Mouse (Mus musculus): ENCODE results near the gene Adgra1. TPM values are rescaled to one million over a fixed set of nuclear protein-coding genes. Genes with fewer than 3 reads are reported as not detected.

The Adgra1 gene
- polyA plus RNA-seq, 1 experiment, result 0.07 TPM

- WGBS, result 89% methylated on average over 7 of the region's 7 CpGs
- DNase-seq (ENCODE audit: low read depth, low spot score), result no peak
These were observed 66.5 kb downstream of the Adgra1 start for GRCm38 (mm10) chr7:139900456-139900855.

GRCm38 (mm10) chr7:139900896-139901295 lies 66.9 kb downstream of the Adgra1 start:
- WGBS, result 87% methylated on average over 6 of the region's 6 CpGs
- no peak for DNase-seq (ENCODE audit: low read depth, low spot score)

DNA sequence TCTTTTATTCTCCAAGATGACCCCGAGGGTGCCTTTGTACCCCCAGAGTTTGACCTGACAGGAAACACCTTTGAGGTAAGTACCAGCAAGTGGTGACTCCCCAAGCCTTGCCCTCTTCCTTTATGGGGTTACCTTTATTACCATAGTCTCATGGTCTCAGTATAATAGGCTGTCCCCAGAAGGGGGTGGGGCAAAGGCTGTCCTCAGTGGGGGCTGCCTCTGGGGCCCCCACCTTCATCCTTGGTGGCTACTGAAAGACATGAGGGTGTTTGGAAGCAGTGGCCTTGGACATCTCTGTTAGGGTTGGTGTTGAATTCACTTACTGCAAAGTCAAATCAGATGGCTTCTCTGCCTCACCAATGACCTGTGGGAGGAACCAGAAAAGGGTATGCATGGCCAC lies 68.0 kb downstream of the Adgra1 start:
- DNase-seq (ENCODE audit: low read depth, low spot score), result no peak
- WGBS, result 5% methylated on average over 1 of the region's 1 CpGs

- DNase-seq (ENCODE audit: low read depth, low spot score), result no peak
- WGBS, result 30% methylated on average over 6 of the region's 6 CpGs
These were observed 71.3 kb downstream of the Adgra1 start for GRCm38 (mm10) chr7:139905261-139905660.

DNA sequence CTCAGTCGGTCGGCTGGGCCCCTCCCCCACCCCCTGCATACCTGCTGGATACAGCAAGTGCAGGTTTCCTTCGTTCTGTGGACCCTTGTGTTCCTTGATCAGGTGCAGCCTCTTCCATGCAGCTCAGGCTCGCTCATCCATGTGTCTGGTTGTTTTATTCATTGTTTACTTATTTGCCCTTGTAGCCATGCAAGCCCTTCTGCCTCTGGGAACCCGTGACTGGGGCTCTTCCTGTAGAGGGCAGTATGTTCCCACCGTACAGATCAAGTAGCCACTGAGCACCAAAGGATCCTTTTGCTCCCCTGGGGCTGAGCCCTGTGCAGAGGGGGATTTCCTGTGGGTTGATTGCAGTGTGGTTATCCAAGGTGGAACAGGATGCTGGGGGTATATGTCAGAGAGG lies 71.7 kb downstream of the Adgra1 start:
- no peak for DNase-seq (ENCODE audit: low read depth, low spot score)
- WGBS, result 3% methylated on average over 6 of the region's 6 CpGs

DNA sequence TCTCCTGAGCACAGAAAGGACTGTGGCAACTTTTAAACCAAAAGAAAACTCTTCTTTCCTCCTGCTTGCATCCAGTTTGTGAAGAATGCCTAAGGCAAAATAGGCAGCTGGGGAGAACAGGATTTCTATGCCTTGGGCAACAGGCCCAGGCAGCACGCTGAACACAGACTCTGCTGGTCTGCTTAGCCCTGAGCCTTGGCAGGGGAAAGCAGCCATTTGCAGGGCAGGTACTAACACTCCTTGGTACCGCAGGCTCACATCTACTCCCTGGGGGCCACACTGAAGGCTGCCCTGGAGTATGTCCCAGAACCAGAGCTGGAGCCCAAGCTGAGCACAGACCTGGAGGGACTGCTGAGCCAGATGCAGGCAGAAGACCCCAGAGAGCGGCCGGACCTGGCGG lies 74.2 kb downstream of the Adgra1 start:
- WGBS, result 68% methylated on average over 5 of the region's 5 CpGs
- DNase-seq (ENCODE audit: low read depth, low spot score), result no peak

- no peak for DNase-seq (ENCODE audit: low read depth, low spot score)
- WGBS, result 50% methylated on average over 6 of the region's 6 CpGs
These were observed 75.5 kb downstream of the Adgra1 start for GRCm38 (mm10) chr7:139909469-139909868.

DNA sequence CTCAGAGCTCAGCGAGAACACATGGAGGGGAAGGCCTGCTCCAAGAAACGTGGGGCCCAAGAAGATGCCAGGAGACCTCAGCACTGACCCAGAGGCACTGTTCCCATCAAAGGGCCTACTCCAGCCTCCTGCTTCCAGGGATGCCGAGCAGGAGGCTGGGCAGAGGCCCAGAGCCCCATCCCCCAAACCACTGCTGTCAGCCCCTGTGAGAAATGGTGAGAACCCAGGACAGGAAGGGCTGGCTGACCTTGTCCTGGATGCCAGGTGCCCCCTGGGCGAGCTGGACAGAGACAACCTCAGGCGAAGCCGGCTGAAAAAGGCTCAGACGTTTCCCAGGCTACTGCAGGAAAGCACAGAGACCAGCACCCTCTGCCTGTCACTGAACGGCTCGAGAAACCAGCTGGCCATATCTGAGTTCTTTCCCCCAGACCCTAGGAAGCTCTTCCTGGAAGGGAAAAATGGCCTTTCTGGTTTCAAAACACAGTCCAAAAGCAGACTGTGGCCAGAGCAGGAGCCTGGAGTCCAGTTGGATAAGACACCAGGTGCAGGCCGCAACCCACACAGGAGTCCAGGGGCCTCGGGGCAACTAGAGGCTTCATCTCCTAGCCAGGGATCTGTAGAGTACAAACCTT lies 76.3 kb downstream of the Adgra1 start:
- WGBS, result 60% methylated on average over 11 of the region's 11 CpGs
- no peak for DNase-seq (ENCODE audit: low read depth, low spot score)

- no peak for DNase-seq (ENCODE audit: low read depth, low spot score)
- WGBS, result 14% methylated on average over 29 of the region's 29 CpGs
These were observed 80.4 kb downstream of the Adgra1 start for GRCm38 (mm10) chr7:139914141-139915047.

- WGBS, result 9% methylated on average over 14 of the region's 14 CpGs
- DNase-seq (ENCODE audit: low read depth, low spot score), result no peak
These were observed 81.8 kb downstream of the Adgra1 start for GRCm38 (mm10) chr7:139915646-139916257.

DNA sequence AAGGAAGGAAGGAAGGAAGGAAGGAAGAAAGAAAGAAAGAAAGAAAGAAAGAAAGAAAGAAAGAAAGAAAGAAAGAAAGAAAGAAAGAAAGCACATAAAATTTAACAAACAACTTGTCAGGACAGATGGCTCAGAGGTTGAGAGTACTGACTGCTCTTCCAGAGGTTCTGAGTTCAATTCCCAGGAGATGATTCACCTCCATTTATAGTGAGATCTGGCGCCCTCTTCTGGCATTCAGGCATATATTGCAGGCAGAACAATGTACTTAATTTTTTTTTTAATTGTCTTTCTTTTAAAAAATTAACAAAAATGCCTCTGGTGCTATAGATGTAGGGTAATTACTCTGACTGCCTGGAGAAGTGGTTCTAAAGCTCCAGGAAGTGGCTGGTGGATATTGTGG lies 82.4 kb downstream of the Adgra1 start:
- 0% methylated on average over 1 of the region's 1 CpGs for WGBS
- DNase-seq (ENCODE audit: low read depth, low spot score), result no peak

DNA sequence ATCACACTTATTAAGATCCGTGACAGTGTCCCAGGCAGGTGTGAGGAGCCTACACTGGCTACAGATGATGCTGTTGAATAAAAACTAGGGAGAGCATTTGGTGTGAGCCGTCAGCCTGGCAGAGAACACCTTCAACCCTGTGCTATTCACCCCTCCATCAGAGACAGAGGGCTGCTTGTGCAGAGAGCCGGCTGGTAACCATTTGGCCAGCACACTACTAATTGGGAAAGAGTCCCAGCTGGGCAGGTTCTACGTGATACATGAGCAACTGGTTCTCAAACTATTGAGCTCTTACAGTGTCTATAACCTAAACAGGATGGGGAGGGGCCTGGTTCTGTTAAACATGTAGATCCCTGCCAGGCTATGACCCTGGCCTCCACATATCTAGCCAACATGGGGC lies 84.3 kb downstream of the Adgra1 start:
- no peak for DNase-seq (ENCODE audit: low read depth, low spot score)
- 70% methylated on average over 4 of the region's 4 CpGs for WGBS

Other genes starting within 250 kb of the Adgra1 start
- gene Cfap46, start 150.4 kb upstream of the Adgra1 start, polyA plus RNA-seq (2012; rRNA removed), result 0.05 TPM in 1 of 2 replicates, not detected in the other
- gene Kndc1, start 60.5 kb downstream of the Adgra1 start, polyA plus RNA-seq (2012; rRNA removed), result 0.11 and 0.18 TPM in 2 replicates
- gene Utf1, start 109.6 kb downstream of the Adgra1 start, polyA plus RNA-seq (2012; rRNA removed), result 0.21 and 0.31 TPM in 2 replicates
- 0.14 TPM in 1 of 2 replicates, not detected in the other for gene 6430531B16Rik, start 144.6 kb downstream of the Adgra1 start, polyA plus RNA-seq (2012; rRNA removed)
- 3.7 and 5.9 TPM in 2 replicates for gene Adam8, start 158.4 kb downstream of the Adgra1 start, polyA plus RNA-seq (2012; rRNA removed)
- 36.7 and 52.9 TPM in 2 replicates for gene Zfp511, start 202.2 kb downstream of the Adgra1 start, polyA plus RNA-seq (2012; rRNA removed)
- gene Tubgcp2, start 202.5 kb downstream of the Adgra1 start, polyA plus RNA-seq (2012; rRNA removed), result 13.8 and 16.7 TPM in 2 replicates
- not detected in 2 replicates for gene Msx3, start 214.9 kb downstream of the Adgra1 start, polyA plus RNA-seq (2012; rRNA removed)
- gene Caly, start 248.4 kb downstream of the Adgra1 start, polyA plus RNA-seq (2012; rRNA removed), result 1.3 and 1.9 TPM in 2 replicates